Mouse (Mus musculus) forebrain, embryonic 14.5 days (tissue): Measurements from ENCODE around the gene Padi4. TPM values are rescaled to one million over a fixed set of nuclear protein-coding genes. Genes with fewer than 3 reads are reported as not detected.
A peak's percentile ranks its signal among the peaks of the same experiment; 100 is the strongest.

Source experiments
- ATAC-seq: fragments of 200-750 bp; cut with Nextera tagmentation; 2 replicates; pipeline ENCODE4 v1.8.0; 2017; ENCODE audit warnings: mild to moderate bottlenecking, moderate library complexity
- DNase-seq: peaks from one replicate; pipeline ENCODE4 v3.0.0-alpha.2; 2015; ENCODE audit warnings: low spot score
- H3K27ac ChIP-seq: fragments of 300-500 bp; sonication (generic); 2 replicates; pipeline ENCODE4 v1.5.1; 2014; ENCODE audit warnings: low read depth, mild to moderate bottlenecking, control low read depth, low read length, moderate library complexity
- H3K27me3 ChIP-seq: fragments of 300-500 bp; sonication (generic); replicated peaks from 2 replicates; pipeline ENCODE4 v1.6.1; 2014; ENCODE audit warnings: low read length, control low read depth, mixed read lengths; ENCODE audit not compliant: control insufficient read depth, insufficient read depth
- H3K36me3 ChIP-seq: fragments of 300-500 bp; sonication (generic); 2 replicates; pipeline ENCODE4 v1.6.1; 2014; ENCODE audit warnings: low read length, control low read depth; ENCODE audit not compliant: control insufficient read depth, insufficient read depth
- H3K4me1 ChIP-seq: fragments of 300-500 bp; sonication (generic); 2 replicates; pipeline ENCODE4 v1.6.1; 2014; ENCODE audit warnings: antibody characterized with exemption, low read length, control low read depth; ENCODE audit not compliant: control insufficient read depth, insufficient read depth
- H3K4me2 ChIP-seq: fragments of 300-500 bp; sonication (generic); 2 replicates; pipeline ENCODE4 v1.6.1; 2014; ENCODE audit warnings: mild to moderate bottlenecking, control low read depth, low read length
- H3K4me3 ChIP-seq: fragments of 300-500 bp; sonication (generic); 2 replicates; pipeline ENCODE4 v1.5.1; 2014; ENCODE audit warnings: low read depth, low read length, control low read depth
- H3K9ac ChIP-seq: fragments of 300-500 bp; sonication (generic); 2 replicates; pipeline ENCODE4 v1.6.1; 2014; ENCODE audit warnings: mild to moderate bottlenecking, low read length, control low read depth, moderate library complexity
- H3K9me3 ChIP-seq: fragments of 300-500 bp; sonication (generic); replicated peaks from 2 replicates; pipeline ENCODE4 v1.6.1; 2016; ENCODE audit warnings: low read length, control low read depth, mixed read lengths; ENCODE audit not compliant: control insufficient read depth
- WGBS: fragments of 180-500 bp; shearing (Covaris S2); extraction: QIAGEN DNeasy Blood & Tissue Kit; methylation state at CpG from one replicate; pipeline ENCODE4 v1.1.7; 2014; 5-methylcytosine and 5-hydroxymethylcytosine counted together
- polyA plus RNA-seq: library from polyadenylated mRNA; unstranded; fragments of >200 nt; fragmentation: Nextera tagmentation; extraction: Ambion mirVana; gene quantifications from 2 replicates; pipeline ENCODE4 v1.2.1, GENCODE M21; 2014

Padi4 gene
- polyA plus RNA-seq, 1 experiment from 2014 or later = not detected

DNA sequence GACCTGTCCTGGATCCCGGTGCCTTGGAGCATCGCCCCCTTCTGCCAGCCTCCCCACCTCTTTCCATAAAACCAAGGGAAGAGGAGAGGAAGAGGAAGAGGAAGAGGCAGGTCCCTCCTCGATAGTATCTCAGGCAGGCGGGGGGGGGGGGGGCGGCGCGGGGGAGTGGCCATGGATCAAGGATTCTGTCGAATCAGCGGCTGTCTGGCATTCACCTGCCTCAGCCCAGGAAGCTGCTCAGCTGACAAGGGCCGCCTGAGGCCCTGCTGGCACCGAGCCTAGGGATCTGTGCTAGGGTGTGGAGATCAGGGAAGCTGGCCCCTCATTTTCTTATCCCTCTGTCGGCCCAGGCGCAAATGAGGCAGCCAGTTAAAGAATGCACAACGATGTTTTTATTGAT is 38.6 kb upstream of the Padi4 start:
- WGBS = 28% methylated on average over 9 of the region's 14 CpGs
- ATAC-seq = 0 out of 2 replicates have a peak, but pooled peaks have one; percentile 26
- Histone ChIP-seq H3K4me3 (no peak overlapping the region), H3K36me3 (no peaks in the 10 kb centered on the region), H3K4me1 (peaks cover 4% of the 10 kb centered on the region; the same call in 1 of the 2 replicates), H3K27ac (no peak overlapping the region), H3K9me3 (no peaks in the 10 kb centered on the region), H3K4me2 (no peak overlapping the region), H3K9ac (no peak overlapping the region), H3K27me3 (0 out of 2 replicates have a peak, but pooled peaks cover 3% of the 10 kb centered on the region)
- peak; percentile 56 for DNase-seq

DNA sequence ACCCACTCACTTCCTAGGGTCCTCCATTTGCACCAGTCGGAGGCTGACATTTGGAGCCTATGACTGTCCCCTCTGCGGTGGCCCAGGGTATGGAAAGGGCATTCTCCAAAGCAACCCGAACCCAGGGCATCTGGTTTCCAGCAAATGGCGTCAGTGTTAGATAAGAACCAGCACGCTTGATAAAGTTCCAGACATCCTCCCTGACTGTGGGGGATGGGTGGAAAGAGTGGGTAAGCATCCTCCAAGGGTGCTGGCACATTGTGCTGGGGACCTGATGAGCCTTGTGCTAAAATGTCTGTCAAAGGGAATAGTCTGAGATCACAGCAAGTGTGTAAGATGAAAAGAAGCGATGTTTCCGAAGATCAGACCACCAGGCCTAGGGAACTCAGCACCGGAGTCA is 38.2 kb upstream of the Padi4 start:
- DNase-seq = no peak
- Histone ChIP-seq H3K9me3 (no peaks in the 10 kb centered on the region), H3K4me3 (no peak overlapping the region), H3K9ac (no peak overlapping the region), H3K27ac (no peak overlapping the region), H3K4me1 (peaks cover 4% of the 10 kb centered on the region; the same call in 1 of the 2 replicates), H3K27me3 (0 out of 2 replicates have a peak, but pooled peaks cover 3% of the 10 kb centered on the region), H3K4me2 (no peak overlapping the region), H3K36me3 (no peaks in the 10 kb centered on the region)
- 77% methylated on average over 8 of the region's 8 CpGs for WGBS
- no peak for ATAC-seq

DNA sequence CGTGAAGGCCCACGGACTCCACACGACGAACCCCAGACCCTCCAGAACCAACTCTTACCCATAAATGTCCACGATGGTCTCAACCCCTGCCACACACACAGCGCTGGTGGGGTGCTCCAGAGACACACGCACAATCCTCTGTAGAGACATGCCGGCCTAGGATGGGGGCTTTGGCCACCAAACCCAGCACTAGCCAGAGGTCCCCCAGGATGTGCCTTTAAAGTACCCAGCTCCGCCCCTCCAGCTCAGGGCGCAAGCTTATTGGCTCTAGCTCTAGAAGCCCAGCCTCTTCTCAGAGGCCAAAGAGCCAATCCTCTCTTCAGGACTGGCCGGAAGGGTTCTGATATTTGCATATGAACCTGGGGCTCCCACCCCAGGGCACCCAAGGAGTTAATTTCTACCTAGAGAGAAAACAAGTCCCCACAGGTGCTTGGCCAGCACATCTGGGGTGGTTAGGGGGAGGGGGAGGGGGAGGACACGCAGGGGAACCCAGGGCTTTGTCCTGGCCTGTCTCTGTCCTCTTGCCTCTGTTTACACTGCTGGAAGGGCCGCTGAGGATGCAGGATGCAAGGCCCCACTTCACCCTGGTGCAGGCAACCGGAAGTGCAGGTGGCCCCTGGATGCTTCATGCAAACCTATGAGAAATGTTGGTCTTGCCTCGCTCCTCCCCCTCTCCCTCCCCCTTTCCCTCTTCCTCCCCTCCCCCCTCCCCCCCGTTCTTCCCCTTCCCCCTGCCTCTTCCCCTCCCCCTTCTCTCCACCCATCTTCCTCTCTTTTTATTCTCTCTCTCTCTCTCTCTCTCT is 36.6 kb upstream of the Padi4 start, which contains the start of gene Padi3:
TSS of gene Padi3 (minus strand) at position 191 of the 803 bp plus-strand sequence.
- peaks cover 4% of the 10 kb centered on the region; the same call in 1 of the 2 replicates for H3K4me1 ChIP-seq
- no peak within 1 kb of the TSS for H3K9ac ChIP-seq
- no peak within 1 kb of the TSS for H3K4me3 ChIP-seq
- H3K27me3 ChIP-seq = 0 out of 2 replicates have a peak, but pooled peaks cover 3% of the 10 kb centered on the region
- ATAC-seq (no peak), DNase-seq (no peak)
- no peak within 1 kb of the TSS for H3K27ac ChIP-seq
- H3K4me2 ChIP-seq = no peak within 1 kb of the TSS
- H3K9me3 ChIP-seq = no peaks in the 10 kb centered on the region
- 73% methylated on average over 15 of the region's 16 CpGs for WGBS
- no peaks in the 10 kb centered on the region for H3K36me3 ChIP-seq

DNA sequence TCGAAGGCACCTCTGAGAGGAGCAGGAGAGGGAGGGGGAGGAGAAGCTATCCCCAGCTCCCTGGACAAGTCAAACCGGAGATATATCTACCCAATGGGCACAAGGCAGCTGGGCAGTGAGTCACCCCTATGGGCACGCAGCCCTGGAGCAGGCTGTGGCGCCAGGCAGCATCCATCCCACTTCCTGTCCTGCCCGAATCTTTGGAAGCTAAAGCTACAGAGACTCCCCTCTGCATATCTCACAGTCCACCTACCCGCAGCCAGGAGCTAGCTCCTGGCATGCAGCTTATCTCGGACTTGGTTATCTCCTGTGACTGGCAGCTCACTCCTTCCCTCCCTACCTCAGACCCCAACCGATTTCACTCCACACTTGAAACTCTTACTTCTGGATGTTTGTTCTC is 35.1 kb upstream of the Padi4 start:
- ATAC-seq (no peak), DNase-seq (no peak)
- no peak overlapping the region for H3K4me2 ChIP-seq
- H3K4me1 ChIP-seq = 0 out of 2 replicates have a peak, but pooled peaks cover 1% of the 10 kb centered on the region
- H3K36me3 ChIP-seq = no peaks in the 10 kb centered on the region
- H3K9ac ChIP-seq = no peak overlapping the region
- H3K9me3 ChIP-seq = no peaks in the 10 kb centered on the region
- 0 out of 2 replicates have a peak, but pooled peaks cover 3% of the 10 kb centered on the region for H3K27me3 ChIP-seq
- no peak overlapping the region for H3K4me3 ChIP-seq
- no peak overlapping the region for H3K27ac ChIP-seq
- 88% methylated on average over 8 of the region's 8 CpGs for WGBS

DNA sequence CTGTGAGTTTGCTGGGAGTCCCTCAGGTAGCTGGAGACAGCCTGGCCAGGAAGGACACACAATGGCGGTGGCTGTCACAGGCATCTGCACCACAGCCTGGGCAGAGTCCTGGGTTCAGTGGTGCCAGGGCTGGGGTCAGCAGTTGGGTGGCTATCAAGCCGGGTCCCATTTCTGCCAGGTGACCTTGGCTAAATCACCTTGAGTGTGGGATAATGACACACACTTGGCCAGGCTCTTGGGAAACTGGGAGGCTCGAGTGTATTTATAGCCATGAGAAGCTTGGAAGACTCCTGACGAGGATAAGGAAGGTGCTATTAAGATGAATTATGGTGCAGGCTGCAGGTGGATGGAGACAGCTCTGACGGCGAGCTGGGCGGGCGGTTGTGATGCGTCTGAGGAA is 30.6 kb upstream of the Padi4 start:
- ATAC-seq (no peak), DNase-seq (no peak)
- H3K4me3 ChIP-seq = no peak overlapping the region
- H3K27me3 ChIP-seq = no peaks in the 10 kb centered on the region
- H3K27ac ChIP-seq = no peak overlapping the region
- no peaks in the 10 kb centered on the region for H3K9me3 ChIP-seq
- 88% methylated on average over 9 of the region's 9 CpGs for WGBS
- no peaks in the 10 kb centered on the region for H3K36me3 ChIP-seq
- no peak overlapping the region for H3K4me2 ChIP-seq
- H3K9ac ChIP-seq = no peak overlapping the region
- no peaks in the 10 kb centered on the region for H3K4me1 ChIP-seq

DNA sequence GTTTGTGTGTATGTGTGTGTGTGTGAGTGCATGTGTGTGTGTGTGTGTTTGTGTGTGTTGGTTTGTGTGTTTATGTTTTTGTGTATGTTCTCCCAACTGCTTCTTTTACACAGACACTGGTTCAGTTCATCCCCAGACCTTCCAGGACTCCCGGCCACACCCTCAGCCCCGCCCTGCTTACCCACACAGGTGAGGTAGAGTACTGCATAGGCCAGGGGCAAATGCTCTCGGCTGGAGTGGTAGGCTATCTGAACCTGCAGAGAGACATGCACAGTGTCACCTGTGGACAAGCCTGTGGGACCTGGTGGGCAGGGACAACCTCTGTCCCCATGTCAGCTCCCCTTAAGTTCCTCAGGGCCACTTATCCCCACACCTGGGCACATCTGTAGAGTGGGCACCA is 27.3 kb upstream of the Padi4 start:
- H3K9ac ChIP-seq = no peak overlapping the region
- H3K4me2 ChIP-seq = no peak overlapping the region
- ATAC-seq (no peak), DNase-seq (no peak)
- H3K9me3 ChIP-seq = no peaks in the 10 kb centered on the region
- H3K4me3 ChIP-seq = no peak overlapping the region
- no peaks in the 10 kb centered on the region for H3K4me1 ChIP-seq
- no peaks in the 10 kb centered on the region for H3K36me3 ChIP-seq
- H3K27me3 ChIP-seq = no peaks in the 10 kb centered on the region
- no peak overlapping the region for H3K27ac ChIP-seq
- WGBS = 72% methylated on average over 3 of the region's 3 CpGs

DNA sequence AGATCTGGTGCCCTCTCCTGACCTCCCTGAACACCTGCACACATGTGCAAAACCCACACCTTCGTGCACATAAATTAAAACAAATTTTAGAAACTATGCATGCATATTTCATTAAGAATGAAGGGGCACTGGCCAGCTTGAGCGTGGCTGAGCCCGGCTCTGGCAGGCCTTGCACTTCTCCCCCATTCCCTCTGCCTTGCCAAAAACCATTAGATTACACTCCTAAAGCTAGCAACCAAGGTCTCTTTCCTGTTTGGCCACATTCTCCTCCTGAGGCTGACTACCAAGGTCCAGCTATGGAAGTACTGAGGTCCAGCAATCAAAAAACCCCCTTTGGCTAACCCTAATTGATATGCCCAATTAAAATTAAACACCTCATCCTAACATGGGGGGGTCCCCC is 22.8 kb upstream of the Padi4 start:
- H3K27me3 ChIP-seq = no peaks in the 10 kb centered on the region
- no peaks in the 10 kb centered on the region for H3K9me3 ChIP-seq
- no peak overlapping the region for H3K27ac ChIP-seq
- DNase-seq (no peak), ATAC-seq (no peak)
- H3K36me3 ChIP-seq = no peaks in the 10 kb centered on the region
- H3K9ac ChIP-seq = no peak overlapping the region
- H3K4me3 ChIP-seq = no peak overlapping the region
- 83% methylated on average over 3 of the region's 3 CpGs for WGBS
- no peaks in the 10 kb centered on the region for H3K4me1 ChIP-seq
- no peak overlapping the region for H3K4me2 ChIP-seq

DNA sequence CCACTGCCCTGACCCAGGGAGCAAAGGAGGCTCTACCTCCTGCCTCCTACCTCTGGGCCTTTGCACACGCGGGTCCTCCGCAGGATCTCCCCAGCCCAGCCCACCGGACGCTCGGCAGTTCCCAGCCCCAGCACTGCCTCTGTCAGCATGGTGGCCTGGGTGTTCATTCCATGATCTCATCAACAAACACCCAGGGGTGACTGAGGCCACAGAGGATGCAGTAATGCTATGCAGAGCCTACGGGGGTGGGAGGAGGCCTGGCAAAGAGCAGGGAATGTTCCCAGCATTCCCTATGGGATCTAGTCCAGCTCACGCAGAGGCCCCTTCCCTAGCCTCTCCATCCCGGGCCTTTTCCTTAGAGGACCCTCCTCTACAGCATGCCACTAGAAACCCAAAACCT is 20.6 kb upstream of the Padi4 start:
- Histone ChIP-seq H3K9ac (no peak overlapping the region), H3K9me3 (no peaks in the 10 kb centered on the region), H3K36me3 (no peaks in the 10 kb centered on the region), H3K4me1 (no peaks in the 10 kb centered on the region), H3K4me3 (no peak overlapping the region), H3K27me3 (no peaks in the 10 kb centered on the region), H3K4me2 (no peak overlapping the region), H3K27ac (no peak overlapping the region)
- 87% methylated on average over 9 of the region's 9 CpGs for WGBS
- no peak for ATAC-seq
- DNase-seq = no peak

DNA sequence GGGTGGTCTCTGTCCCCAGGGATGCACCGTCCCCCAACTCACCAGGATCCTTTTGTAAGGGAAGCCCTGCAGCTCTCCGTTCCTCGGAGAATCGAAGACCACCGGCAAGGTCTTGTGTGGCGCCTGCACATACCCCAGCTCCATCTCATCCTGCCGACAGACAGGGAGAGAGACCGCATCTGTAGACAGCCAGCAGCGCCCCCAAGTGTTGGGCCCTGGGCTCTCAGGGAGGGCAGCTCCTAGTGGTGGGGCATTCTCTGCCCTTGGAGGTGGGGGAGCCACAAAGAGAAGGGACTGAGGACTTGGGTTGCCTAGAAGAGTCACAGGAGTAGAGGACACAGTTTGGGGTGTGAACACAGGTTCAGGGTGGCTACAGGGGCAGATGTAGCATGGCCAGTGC is 19.8 kb upstream of the Padi4 start:
- ATAC-seq = no peak
- no peaks in the 10 kb centered on the region for H3K36me3 ChIP-seq
- no peak overlapping the region for H3K27ac ChIP-seq
- no peak overlapping the region for H3K4me3 ChIP-seq
- no peak for DNase-seq
- H3K9ac ChIP-seq = no peak overlapping the region
- no peak overlapping the region for H3K4me2 ChIP-seq
- H3K9me3 ChIP-seq = no peaks in the 10 kb centered on the region
- no peaks in the 10 kb centered on the region for H3K27me3 ChIP-seq
- WGBS = 40% methylated on average over 9 of the region's 9 CpGs
- H3K4me1 ChIP-seq = no peaks in the 10 kb centered on the region
